Mouse (Mus musculus): ENCODE results near the gene Parp8.

- no peak for TF ChIP-seq CTCF (IDR thresholded peaks at IDR 0.05; ENCODE audit: low read depth)
- no peak for TF ChIP-seq EP300 (IDR thresholded peaks at IDR 0.05; ENCODE audit: low read depth)
Observed at GRCm38 (mm10) chr13:117056466-117056865, 31.1 kb upstream of the Parp8 start.
